Mouse (Mus musculus): ENCODE measurements around the gene 4930432K21Rik.

DNA sequence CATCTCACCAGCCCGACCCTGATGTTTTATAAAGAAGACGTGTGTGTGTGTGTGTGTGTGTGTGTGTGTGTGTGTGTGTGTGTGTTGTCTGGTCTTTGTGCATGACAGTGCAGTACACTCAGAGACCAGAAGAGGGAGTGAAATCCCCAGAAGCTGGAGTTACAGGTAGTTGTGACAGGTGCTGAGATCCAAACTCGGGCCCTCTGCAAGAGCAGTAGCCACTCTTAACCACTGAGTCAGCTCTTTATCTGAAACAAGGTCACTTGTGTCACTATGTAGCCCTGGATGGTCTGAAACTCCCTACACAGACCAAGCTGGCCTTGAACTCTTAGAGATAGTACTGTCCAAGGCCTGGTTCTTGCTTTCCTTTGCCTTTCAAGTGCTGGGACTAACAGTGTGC lies 58.8 kb downstream of the 4930432K21Rik start:
- peak; percentile 30 for TF ChIP-seq CTCF (IDR thresholded peaks at IDR 0.05)
- no peak for TF ChIP-seq POLR2A (IDR thresholded peaks at IDR 0.05; ENCODE audit: insufficient read depth, low read depth, low read length)
